Mouse (Mus musculus) heart, adult 18-20 months (tissue): ENCODE measurements at regions not wholly inside any gene's neighbourhood (a gene's known extent, or its start where the extent isn't known, plus 50 kb on each side); places are given as distances from the start of the nearest gene placed in this dataset.

Experiments
- DNase-seq, 2 experiments: peaks; one replicate each; pipeline ENCODE4 v3.0.0; 2021 to 2022; ENCODE audit warnings: mixed read lengths in 1 of 2

- DNase-seq, result no peak
These were observed 79.8 kb upstream of the 4930583I09Rik start for GRCm38 (mm10) chr17:64915708-64916107.

DNA sequence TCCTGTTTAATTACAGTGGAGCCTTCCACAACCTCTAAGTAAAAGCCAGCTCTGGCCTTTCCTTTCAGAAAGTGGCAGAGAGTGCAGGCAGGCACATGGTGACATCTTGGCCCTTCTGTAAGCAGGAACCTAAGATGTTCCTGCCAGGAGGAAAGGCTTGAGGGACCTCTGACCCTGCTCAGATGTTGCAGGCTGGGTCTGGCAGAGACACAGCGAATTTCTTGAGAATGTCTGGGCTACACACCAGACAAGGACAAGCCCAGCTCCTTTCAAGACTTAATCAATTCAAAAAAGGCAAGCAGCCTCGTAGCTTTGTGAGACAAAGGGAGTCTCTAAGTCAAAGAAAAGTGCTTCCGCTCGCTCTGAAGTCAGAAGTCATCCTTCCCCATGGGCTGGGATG, 79.2 kb upstream of the 4930583I09Rik start:
- peak; percentile 39 to 46 for DNase-seq

- DNase-seq, result peak in 1 of 2 experiments; percentile 22
These were observed 78.4 kb upstream of the 4930583I09Rik start for GRCm38 (mm10) chr17:64914302-64914701.

GRCm38 (mm10) chr17:64908671-64909070, 72.8 kb upstream of the 4930583I09Rik start:
- no peak for DNase-seq

GRCm38 (mm10) chr17:64901721-64902623, 66.1 kb upstream of the 4930583I09Rik start:
- no peak for DNase-seq

DNA sequence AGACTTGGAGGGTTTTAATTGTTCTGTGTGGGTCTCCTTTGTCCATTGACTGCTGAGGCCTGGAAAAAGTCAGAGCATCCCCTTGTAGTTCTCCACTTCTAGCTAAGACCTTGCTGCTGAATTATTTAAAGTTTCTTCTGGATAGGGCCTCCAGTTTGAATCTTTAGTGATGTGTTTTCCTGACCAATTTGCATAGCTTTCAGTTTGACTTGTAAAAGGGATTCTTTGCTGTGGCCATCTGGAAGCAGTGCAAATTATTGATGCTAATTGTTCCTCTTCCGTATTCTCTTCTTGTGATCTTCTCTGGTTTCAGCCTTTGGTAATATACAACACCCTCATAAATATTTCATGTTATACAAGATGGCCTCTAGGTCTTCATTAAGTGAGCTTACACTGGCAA, 61.6 kb upstream of the 4930583I09Rik start:
- no peak for DNase-seq

DNA sequence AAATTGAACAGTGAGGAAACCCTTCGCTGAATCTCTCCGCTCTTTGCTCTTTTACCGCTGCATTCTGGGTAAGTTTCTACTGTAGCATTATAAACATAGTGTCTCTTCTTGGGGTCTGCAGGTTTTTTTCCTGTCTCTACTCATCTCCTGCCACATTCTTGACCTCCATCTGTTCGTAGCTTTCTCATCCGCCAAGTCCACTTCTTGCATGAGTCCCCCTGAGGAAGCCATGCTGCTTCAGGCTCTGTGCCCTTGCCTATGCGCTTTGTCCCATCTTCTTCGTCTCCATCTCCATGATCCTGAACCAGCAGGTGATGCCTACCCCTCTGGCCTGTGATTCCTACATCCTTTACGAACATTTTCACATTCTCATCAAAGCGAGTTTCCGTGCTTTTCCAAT, 60.0 kb upstream of the 4930583I09Rik start:
- DNase-seq, result no peak

DNA sequence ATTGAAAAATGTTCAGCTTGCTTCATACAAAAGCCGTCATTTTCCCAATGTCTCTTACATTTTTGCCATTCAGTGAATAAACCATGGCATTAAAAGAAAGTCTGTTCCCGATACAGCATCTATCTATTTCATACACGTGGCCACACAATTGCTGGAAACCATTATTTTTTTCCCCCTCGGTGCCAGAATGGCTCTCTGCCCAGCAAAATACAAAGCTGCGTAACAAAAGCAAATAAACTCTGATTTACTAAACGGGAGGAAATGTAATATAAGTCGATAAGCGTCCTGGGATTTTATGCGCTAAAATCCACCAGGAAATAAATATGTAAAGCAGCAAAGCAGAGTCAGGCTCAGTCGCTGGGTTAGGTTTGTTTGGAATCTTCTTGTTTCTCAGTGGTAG, 59.6 kb upstream of the 4930583I09Rik start:
- DNase-seq, result no peak

DNA sequence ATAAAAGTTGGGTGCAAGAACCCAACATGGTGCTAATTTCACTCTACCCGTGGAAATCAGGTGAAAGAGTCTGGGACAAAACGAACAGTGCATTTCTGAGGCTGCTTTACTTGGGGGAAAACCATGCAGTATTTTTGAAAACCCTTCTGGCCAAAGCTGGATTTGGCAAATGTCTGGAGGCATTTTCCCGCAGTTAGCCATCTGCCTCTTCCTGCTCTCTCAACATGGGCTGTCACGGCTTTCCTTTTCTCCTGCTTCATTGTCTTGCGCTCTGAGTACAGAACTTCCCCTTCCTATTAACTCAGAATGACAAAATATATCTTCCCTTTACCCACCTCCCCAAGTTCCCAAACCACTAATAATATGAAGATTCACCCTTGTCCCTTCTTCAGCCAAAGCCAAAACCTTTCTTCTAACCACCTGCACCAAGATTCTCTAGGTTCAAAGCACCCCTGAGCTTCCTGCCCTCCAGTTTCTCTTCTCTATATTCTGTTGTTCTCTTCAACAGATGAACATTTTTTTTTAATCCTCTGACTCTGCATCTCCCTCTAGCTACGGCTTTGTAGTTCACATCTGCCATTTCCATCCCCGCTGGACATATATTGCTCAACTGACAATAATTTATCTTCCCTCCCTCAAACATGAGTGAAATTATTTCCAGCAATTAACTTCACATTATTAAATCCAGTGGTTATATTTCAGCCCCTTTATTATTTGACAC, 57.5 kb upstream of the 4930583I09Rik start:
- DNase-seq, result no peak
